Mouse (Mus musculus) cerebral cortex, adult 2 months (tissue): Measurements from ENCODE around the gene Gm20422.

Experiments
- WGBS: fragments of 180-500 bp; shearing (Covaris S2); methylation state at CpG from one replicate; pipeline ENCODE4 v1.1.7; 2018; 5-methylcytosine and 5-hydroxymethylcytosine counted together

Gm20422 gene

GRCm38 (mm10) chr8:69774503-69775148 is at the start of gene Gm20422:
Gm20422 (minus strand) TSS chr8:69774886.
- under 1% methylated on average over 41 of the region's 41 CpGs for WGBS

- WGBS, result 5% methylated on average over 33 of the region's 35 CpGs
Measured at GRCm38 (mm10) chr8:69822386-69823191, 47.9 kb upstream of the Gm20422 start, which contains the start of gene Lpar2. Lpar2 (plus strand) TSS chr8:69822429.

DNA sequence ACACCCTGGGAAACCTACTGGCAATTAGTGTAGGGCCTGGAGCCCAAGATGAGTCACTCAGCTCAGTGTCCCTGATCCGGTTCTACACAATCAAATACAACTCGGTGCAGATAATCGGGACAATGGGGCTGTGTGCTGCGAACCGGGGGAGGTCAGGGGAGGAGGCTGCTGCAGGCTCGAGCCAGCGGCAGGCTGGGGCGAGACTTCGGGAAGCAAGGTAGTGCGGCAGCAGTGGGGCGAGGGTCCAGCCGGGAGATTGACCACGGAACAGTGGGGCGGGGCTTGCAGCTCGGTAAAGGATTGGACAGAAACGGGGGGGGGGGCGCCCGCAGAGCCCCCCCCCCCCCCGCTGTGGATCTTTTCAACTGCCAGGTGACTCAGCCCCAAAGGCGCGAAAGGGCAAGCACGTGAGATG is 47.3 kb upstream of the Gm20422 start:
- WGBS, result 3% methylated on average over 13 of the region's 22 CpGs

DNA sequence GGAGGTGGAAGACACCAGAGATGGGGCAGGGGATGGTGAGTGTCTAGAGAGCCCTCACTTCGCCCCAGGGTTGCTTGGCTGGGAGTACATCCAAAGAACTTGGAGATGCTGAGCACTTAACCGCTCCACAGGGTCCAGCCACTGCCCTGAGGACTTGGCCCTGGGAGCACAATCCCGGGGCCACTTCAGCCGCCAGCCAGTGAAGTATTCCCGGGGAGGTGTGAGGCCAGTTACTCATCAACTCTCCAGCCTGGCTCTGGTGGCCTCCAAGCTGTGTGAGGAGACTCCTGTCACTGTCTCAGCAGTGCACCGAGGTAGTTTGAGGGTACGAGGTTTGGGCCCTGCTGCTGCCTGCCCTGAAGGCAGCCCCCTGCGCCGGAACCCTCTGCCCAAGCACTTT is 45.8 kb upstream of the Gm20422 start:
- 85% methylated on average over 9 of the region's 9 CpGs for WGBS

GRCm38 (mm10) chr8:69815396-69815795 is 40.7 kb upstream of the Gm20422 start:
- 98% methylated on average over 4 of the region's 4 CpGs for WGBS

DNA sequence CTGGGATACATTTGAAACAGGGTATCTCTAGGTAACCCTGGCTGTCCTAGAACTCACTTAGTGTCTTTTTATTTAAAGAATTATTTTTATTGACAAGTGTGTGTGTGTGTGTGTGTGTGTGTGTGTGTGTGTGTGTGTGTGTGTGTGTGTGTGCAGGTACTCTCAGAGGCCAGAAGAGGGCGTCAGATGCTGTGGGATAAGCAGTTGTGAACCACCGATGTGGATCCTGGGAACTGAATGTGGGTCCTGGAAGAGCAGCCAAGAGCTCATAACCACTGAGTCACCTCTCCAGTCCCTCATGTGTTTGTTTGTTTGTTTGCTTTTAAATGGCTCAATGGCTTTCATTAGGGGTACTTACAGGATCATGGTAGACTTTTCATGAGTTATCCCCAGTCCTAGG is 40.2 kb upstream of the Gm20422 start:
- WGBS, result 85% methylated on average over 2 of the region's 2 CpGs

DNA sequence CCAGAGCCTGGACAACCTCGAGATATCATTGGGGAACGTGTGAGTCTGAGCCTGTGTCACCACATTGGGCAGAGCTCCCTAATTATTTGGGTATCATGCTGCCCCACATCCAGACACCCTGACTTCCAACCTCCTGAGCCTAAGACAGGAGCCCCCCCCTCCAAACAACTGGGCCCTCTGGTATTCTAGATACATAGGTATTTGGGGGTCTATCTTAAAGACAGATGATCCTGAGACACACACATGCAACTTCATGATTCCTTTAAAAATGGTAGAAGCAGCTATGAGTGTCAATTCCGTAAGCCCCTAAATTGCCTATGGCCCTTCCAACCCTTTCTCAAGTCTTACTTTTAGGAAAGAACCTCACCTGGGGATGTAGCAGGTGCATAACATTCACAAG is 35.1 kb upstream of the Gm20422 start:
- 63% methylated on average over 3 of the region's 3 CpGs for WGBS

GRCm38 (mm10) chr8:69808864-69809403 is 34.2 kb upstream of the Gm20422 start:
- WGBS, result under 1% methylated on average over 23 of the region's 23 CpGs

DNA sequence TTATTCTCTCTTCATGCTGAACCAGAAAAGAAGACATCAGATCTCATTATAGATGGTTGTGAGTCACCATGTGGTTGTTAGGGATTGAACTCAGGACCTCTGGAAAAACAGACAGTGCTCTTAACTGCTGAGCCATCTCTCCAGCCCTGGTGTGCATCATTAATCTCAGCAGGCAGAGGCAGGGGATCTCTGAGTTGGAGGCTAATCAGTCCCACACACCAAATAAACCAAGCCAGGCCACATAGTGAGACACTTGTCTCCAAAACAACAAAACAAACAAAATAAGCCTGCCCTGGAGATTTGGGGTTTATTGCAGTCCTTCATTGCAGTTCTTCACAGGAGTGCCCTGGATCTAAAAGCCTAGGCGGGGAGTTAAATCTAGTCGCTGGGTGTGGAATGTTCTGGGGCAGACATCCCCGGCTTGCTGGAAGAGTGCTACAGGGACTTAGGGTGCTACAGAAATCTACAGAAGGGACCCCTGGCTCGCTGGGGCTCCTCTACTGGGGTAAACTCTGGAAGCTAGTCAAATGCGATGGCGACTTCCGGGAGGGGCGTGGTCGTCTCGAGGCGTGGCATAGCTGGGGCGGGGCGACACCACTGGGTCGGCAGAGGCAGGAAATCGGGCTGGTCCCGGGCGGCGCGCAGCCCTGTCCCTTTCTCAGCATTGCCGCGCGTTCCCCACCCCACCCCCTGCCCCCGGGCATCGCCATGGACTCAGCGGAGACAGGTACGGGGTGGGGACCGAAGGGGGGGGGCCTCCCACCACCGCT is 33.6 kb upstream of the Gm20422 start, which contains the start of gene Gmip:
Gene Gmip, plus strand, starts transcription at position 586 of the 770 bp plus-strand sequence.
- WGBS, result 7% methylated on average over 28 of the region's 28 CpGs

DNA sequence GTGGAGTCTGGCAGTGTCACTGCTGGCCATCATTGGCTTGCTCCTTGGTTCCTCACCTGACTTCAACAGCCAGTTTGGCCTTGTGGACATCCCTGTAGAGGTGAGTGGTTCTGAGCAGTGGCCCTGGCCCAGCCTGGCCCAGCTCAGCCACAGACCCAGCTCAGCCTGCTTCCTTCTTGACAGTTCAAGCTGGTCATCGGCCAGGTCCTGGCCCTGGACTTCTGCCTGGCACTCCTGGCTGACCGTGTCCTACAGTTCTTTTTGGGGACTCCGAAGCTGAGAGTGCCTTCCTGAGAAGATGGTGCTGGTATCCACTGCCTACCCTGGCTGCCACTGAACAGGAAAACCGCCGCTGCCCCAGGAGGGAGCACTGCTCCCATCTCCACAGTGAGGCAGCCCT is 32.5 kb upstream of the Gm20422 start:
- 88% methylated on average over 5 of the region's 5 CpGs for WGBS

- 83% methylated on average over 9 of the region's 9 CpGs for WGBS
Measured at GRCm38 (mm10) chr8:69805491-69805890, 30.8 kb upstream of the Gm20422 start.

GRCm38 (mm10) chr8:69805086-69805485 is 30.4 kb upstream of the Gm20422 start:
- 90% methylated on average over 10 of the region's 10 CpGs for WGBS

DNA sequence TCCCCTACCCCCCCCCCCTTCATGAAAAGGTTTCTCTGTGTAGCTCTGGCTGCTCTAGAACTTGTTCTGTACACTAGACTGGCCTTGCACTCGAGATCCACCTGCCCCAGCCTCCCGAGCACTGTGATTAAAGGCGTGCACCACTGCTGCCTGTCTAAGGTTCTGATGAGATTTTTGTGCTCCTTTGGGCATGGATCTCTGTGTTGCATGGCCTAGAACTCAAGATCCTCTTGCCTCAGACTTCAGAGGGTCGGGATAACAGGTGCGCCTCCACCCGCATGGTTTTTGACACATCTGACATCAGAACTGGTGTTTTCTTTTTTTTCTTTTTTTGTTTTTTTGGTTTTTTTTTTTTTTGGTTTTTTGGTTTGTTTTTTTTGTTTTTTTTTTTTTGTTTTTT is 29.9 kb upstream of the Gm20422 start:
- WGBS, result 91% methylated on average over 6 of the region's 6 CpGs

- WGBS, result 95% methylated on average over 7 of the region's 7 CpGs
Measured at GRCm38 (mm10) chr8:69803366-69803765, 28.7 kb upstream of the Gm20422 start.

DNA sequence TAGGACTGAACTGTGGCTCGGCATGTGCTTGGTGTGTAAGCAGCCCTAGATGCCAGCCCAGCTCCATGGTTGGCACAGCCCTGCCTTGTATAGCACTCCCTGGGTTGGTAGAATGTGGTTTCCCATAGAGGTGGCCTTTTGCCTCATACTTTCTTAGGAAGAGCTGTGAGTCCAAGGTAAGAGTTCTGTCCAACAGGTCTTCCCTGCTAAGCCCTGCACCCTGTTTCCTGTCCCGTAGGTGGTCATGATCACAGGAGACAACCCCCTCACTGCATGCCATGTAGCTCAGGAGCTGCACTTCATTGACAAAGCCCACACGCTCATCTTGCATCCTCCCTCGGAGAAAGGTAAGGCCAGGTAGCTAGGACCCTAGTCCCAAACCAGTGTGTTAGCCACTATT is 27.1 kb upstream of the Gm20422 start:
- 91% methylated on average over 4 of the region's 4 CpGs for WGBS

DNA sequence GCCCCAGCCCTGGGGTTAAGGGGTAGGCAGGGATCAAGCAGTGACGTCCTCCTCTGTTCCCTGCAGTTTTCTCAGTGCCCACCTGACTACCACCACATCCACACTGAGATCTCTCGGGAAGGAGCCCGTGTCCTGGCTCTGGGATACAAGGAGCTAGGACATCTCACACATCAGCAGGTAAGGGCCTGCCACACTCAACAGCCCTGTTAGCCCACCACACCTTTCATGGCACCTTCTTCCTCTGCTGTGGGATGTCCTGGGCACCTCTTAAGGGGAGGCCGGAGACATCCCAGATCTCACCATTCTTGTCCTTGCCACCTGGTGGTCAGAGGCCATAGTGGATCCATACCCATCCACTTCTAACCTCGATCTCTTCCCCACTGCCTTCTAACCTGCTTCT is 25.3 kb upstream of the Gm20422 start:
- WGBS, result 96% methylated on average over 5 of the region's 5 CpGs

GRCm38 (mm10) chr8:69799261-69799660 is 24.6 kb upstream of the Gm20422 start:
- 90% methylated on average over 8 of the region's 8 CpGs for WGBS

DNA sequence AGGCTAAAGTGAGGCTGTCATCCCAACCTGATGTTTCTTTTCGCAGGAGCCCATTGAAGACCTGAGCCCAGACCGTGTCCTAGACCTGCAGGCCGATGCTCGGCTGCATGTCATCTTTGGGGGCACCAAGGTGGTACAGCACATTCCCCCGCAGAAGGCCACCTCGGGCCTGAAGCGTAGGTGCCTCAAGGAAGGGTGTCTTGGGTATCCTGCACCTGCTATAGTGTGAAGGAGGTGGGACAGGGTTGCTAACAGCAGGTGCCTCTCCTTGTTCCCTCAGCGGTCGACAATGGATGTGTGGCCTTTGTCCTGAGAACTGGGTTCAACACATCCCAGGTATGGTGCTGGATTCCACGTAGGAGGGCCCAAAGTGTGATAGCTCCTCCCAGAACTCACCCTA is 23.0 kb upstream of the Gm20422 start:
- WGBS, result 93% methylated on average over 10 of the region's 10 CpGs

DNA sequence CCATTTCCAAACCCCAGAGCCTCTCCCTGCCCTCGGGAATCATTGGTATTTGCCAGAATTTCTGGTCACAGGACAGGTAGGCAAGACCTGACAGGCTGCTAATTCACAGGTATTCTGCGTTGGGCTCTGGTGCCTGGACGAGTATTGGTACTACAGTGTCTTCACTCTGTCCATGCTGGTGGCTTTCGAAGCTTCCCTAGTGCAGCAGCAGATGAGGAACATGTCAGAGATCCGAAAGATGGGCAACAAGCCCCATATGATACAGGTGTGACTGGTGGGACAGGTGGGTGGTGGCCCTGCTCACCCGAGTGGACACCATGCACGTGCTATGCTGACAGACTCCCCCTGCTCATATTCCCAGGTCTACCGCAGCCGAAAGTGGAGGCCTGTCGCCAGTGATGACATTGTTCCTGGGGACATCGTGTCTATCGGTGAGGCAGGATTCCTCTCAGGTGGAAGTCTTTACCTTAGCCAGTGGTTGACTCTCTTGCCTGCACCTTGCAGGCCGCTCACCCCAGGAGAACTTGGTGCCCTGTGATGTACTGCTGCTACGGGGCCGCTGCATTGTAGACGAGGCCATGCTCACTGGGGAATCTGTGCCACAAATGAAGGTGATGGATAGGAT is 22.1 kb upstream of the Gm20422 start:
- WGBS, result 96% methylated on average over 16 of the region's 16 CpGs

DNA sequence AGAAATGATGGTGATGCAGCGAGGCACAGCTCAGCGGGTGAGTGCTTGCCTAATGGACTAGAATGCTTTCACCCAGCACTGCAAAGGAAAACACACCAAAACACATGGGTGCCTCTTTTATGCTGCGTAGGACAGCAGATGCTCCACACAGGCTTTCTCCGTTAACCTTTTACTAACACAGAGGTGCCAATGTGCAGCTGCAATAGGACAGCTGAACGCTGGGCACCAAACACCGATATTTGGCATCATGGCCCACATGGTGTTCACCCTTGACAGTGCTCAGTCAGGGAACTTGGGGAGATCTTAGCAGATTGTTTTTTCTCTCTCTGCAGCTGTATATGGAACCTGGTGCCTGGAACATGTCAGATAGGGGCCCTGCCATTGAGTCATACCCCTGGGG is 20.2 kb upstream of the Gm20422 start:
- WGBS, result 89% methylated on average over 6 of the region's 6 CpGs

- 92% methylated on average over 3 of the region's 3 CpGs for WGBS
Measured at GRCm38 (mm10) chr8:69794096-69794495, 19.4 kb upstream of the Gm20422 start.

- 84% methylated on average over 4 of the region's 4 CpGs for WGBS
Measured at GRCm38 (mm10) chr8:69793666-69794065, 19.0 kb upstream of the Gm20422 start.
